Mouse (Mus musculus) layer of hippocampus, postnatal 36 days (tissue): ENCODE results near the gene Wdr70. TPM values are rescaled to one million over a fixed set of nuclear protein-coding genes. Genes with fewer than 3 reads are reported as not detected.

Experiments used
- DNase-seq, 2 experiments: peaks; one replicate each; pipeline ENCODE4 v3.0.0; 2022
- microRNA-seq, 2 experiments: library from miRNA; unstranded; fragments of <30 nt; microRNA quantifications; one replicate each; pipeline ENCODE4 v1.2.0; 2021
- total RNA-seq, 2 experiments: library from RNA; stranded (reverse); gene quantifications; 2 replicates each; pipeline ENCODE4 v1.2.3; 2021

Wdr70 gene
- total RNA-seq, 2 experiments from 2014 or later: 30.0 to 32.9 TPM

GRCm38 (mm10) chr15:7862890-7863289 lies 236.1 kb downstream of the Wdr70 start:
- DNase-seq: no peak

GRCm38 (mm10) chr15:7858841-7859240 lies 240.2 kb downstream of the Wdr70 start:
- no peak for DNase-seq

GRCm38 (mm10) chr15:7857418-7857817 lies 241.6 kb downstream of the Wdr70 start:
- no peak for DNase-seq

- DNase-seq: no peak
Observed at GRCm38 (mm10) chr15:7842398-7842797, 256.6 kb downstream of the Wdr70 start.

- no peak for DNase-seq
Observed at GRCm38 (mm10) chr15:7841664-7842063, 257.3 kb downstream of the Wdr70 start.

- DNase-seq: no peak
Observed at GRCm38 (mm10) chr15:7838921-7839309, 260.1 kb downstream of the Wdr70 start.

- no peak for DNase-seq
Observed at GRCm38 (mm10) chr15:7838060-7838920, 260.7 kb downstream of the Wdr70 start.

GRCm38 (mm10) chr15:7835404-7835803 lies 263.6 kb downstream of the Wdr70 start:
- DNase-seq: no peak

- DNase-seq: no peak
Observed at GRCm38 (mm10) chr15:7825530-7825929, 273.5 kb downstream of the Wdr70 start.

GRCm38 (mm10) chr15:7823886-7824285 lies 275.1 kb downstream of the Wdr70 start:
- no peak for DNase-seq

Small RNAs within 50 kb of the gene (microRNA-seq; reads per million reads assigned to microRNA genes)
- 0 reads per million in 2 experiments for gene Gm27529

Other genes starting within 250 kb of the Wdr70 start
- 10 to 100 TPM; 17.4 to 18.9 TPM for gene Nup155, start 10.1 kb upstream of the Wdr70 start, total RNA-seq
- 10 to 100 TPM; 29.0 to 39.1 TPM for gene Cplane1, start 69.9 kb upstream of the Wdr70 start, total RNA-seq